Mouse (Mus musculus) right cerebral cortex, postnatal 4 days (tissue): ENCODE measurements at regions not wholly inside any gene's neighbourhood (a gene's known extent, or its start where the extent isn't known, plus 50 kb on each side); places are given as distances from the start of the nearest gene placed in this dataset.

Source experiments
- DNase-seq: peaks from one replicate; pipeline ENCODE4 v3.0.0-alpha.2; 2022

GRCm38 (mm10) chr8:102413446-102413845, 372.0 kb downstream of the Cdh11 start:
- no peak for DNase-seq

- no peak for DNase-seq
These were observed 397.9 kb downstream of the Cdh11 start for GRCm38 (mm10) chr8:102387591-102387990.

GRCm38 (mm10) chr8:102345392-102345791, 440.1 kb downstream of the Cdh11 start:
- DNase-seq: no peak

- DNase-seq: no peak
These were observed 452.9 kb downstream of the Cdh11 start for GRCm38 (mm10) chr8:102332511-102332910.

DNA sequence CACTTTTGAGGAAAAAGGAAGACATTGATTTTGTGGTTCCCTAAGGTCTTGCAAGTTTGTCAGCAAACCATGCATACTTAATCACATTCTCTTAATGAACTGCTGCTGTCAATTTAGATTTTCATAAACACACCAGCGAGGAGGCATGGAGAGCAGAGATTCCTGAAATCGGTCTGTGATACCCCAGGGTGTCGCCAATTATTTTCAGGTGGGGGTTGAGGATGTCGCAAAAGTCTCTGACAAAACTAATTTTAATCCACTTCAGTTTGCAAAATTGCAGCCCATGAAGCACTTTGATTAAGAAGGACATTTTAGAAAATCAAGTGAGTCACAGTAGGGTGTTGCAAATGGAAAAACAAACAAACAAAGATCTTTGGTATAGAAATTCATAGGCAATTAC, 454.3 kb downstream of the Cdh11 start:
- DNase-seq: no peak

DNA sequence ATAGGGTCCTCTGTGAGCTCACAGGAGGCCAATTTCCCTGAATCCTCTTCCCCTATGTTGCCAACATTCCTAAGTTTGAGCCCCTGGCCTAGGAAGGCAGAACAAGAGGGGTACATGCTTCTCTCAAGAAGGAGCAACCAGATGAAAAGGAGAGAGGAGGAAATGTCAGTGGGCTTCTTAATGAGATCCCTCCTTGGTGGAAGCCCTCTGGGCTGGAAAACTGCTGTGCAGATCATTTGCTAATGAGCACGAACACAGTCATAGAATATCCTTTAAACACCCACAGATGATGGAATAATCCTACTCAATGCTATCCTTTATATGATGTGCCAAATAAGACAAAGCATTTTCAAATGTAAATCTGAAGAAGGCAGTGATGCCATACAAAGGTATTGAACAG, 455.5 kb downstream of the Cdh11 start:
- DNase-seq: no peak
